Mouse (Mus musculus): Measurements from ENCODE around the gene Ppp1r12b.

GRCm38 (mm10) chr1:134804373-134804772 lies 151.4 kb downstream of the Ppp1r12b start:
- no peak for TF ChIP-seq CTCF (IDR thresholded peaks at IDR 0.05; ENCODE audit: borderline replicate concordance, control insufficient read depth, extremely low read depth, insufficient read depth, low read length, poor library complexity)
- no peak for TF ChIP-seq POLR2A (IDR thresholded peaks at IDR 0.05; ENCODE audit: control insufficient read depth, extremely low read depth, insufficient read depth, low read length, poor library complexity)
